Mouse (Mus musculus): ENCODE data around the gene Mpz. TPM values are rescaled to one million over a fixed set of nuclear protein-coding genes. Genes with fewer than 3 reads are reported as not detected.

Gene Mpz
- polyA plus RNA-seq, 1 experiment, result 0.47 TPM

GRCm38 (mm10) chr1:171192283-171192682, 41.8 kb downstream of the Mpz start:
- Histone ChIP-seq H3K4me1 (ENCODE audit: control insufficient read depth, insufficient read depth, insufficient read length) (peaks cover 6% of the 10 kb centered on the region; the same call in 1 of the 2 replicates), H3K36me3 (ENCODE audit: control insufficient read depth, insufficient read depth, low read length) (no peaks in the 10 kb centered on the region), H3K27ac (ENCODE audit: insufficient read depth, low read length) (no peak overlapping the region), H3K4me3 (ENCODE audit: extremely low read depth, insufficient read depth, insufficient read length) (no peak overlapping the region), H3K27me3 (ENCODE audit: control insufficient read depth, insufficient read depth, low read length) (peaks cover 6% of the 10 kb centered on the region; the same call in 1 of the 2 replicates)
- no peak for DNase-seq (ENCODE audit: low read depth in 1 of 2, low spot score in 2 of 2)
- 81% methylated on average over 10 of the region's 10 CpGs for WGBS
- TF ChIP-seq POLR2A (IDR thresholded peaks at IDR 0.05; ENCODE audit: low read depth, low read length) (no peak), CTCF (IDR thresholded peaks at IDR 0.05; ENCODE audit: extremely low read depth, insufficient read depth, insufficient read length, insufficient replicate concordance) (no peak)

GRCm38 (mm10) chr1:171193093-171193840, 42.8 kb downstream of the Mpz start:
- TF ChIP-seq CTCF (IDR thresholded peaks at IDR 0.05; ENCODE audit: extremely low read depth, insufficient read depth, insufficient read length, insufficient replicate concordance) (no peak), POLR2A (IDR thresholded peaks at IDR 0.05; ENCODE audit: low read depth, low read length) (no peak)
- Histone ChIP-seq H3K27me3 (ENCODE audit: control insufficient read depth, insufficient read depth, low read length) (peaks cover 6% of the 10 kb centered on the region; the same call in 1 of the 2 replicates), H3K27ac (ENCODE audit: insufficient read depth, low read length) (no peak overlapping the region), H3K4me3 (ENCODE audit: extremely low read depth, insufficient read depth, insufficient read length) (no peak overlapping the region), H3K4me1 (ENCODE audit: control insufficient read depth, insufficient read depth, insufficient read length) (peaks cover 6% of the 10 kb centered on the region; the same call in 1 of the 2 replicates), H3K36me3 (ENCODE audit: control insufficient read depth, insufficient read depth, low read length) (no peaks in the 10 kb centered on the region)
- DNase-seq (ENCODE audit: low read depth in 1 of 2, low spot score in 2 of 2), result no peak
- WGBS, result 50% methylated on average over 18 of the region's 18 CpGs

GRCm38 (mm10) chr1:171193911-171194830, 43.7 kb downstream of the Mpz start:
- no peak for TF ChIP-seq CTCF (IDR thresholded peaks at IDR 0.05; ENCODE audit: extremely low read depth, insufficient read depth, insufficient read length, insufficient replicate concordance)
- no peak for TF ChIP-seq POLR2A (IDR thresholded peaks at IDR 0.05; ENCODE audit: low read depth, low read length)
- no peak for DNase-seq (ENCODE audit: low read depth in 1 of 2, low spot score in 2 of 2)
- H3K4me1 ChIP-seq (ENCODE audit: control insufficient read depth, insufficient read depth, insufficient read length), result peaks cover 6% of the 10 kb centered on the region; the same call in 1 of the 2 replicates
- 57% methylated on average over 11 of the region's 11 CpGs for WGBS
- no peak overlapping the region for H3K4me3 ChIP-seq (ENCODE audit: extremely low read depth, insufficient read depth, insufficient read length)
- H3K36me3 ChIP-seq (ENCODE audit: control insufficient read depth, insufficient read depth, low read length), result no peaks in the 10 kb centered on the region
- H3K27ac ChIP-seq (ENCODE audit: insufficient read depth, low read length), result no peak overlapping the region
- H3K27me3 ChIP-seq (ENCODE audit: control insufficient read depth, insufficient read depth, low read length), result peaks cover 6% of the 10 kb centered on the region; the same call in 1 of the 2 replicates

GRCm38 (mm10) chr1:171195046-171195822, 44.7 kb downstream of the Mpz start:
- Histone ChIP-seq H3K36me3 (ENCODE audit: control insufficient read depth, insufficient read depth, low read length) (no peaks in the 10 kb centered on the region), H3K4me3 (ENCODE audit: extremely low read depth, insufficient read depth, insufficient read length) (peak overlapping the region; percentile 38; the same call in 1 of the 2 replicates), H3K4me1 (ENCODE audit: control insufficient read depth, insufficient read depth, insufficient read length) (peaks cover 6% of the 10 kb centered on the region; the same call in 1 of the 2 replicates), H3K27me3 (ENCODE audit: control insufficient read depth, insufficient read depth, low read length) (peaks cover 6% of the 10 kb centered on the region; the same call in 1 of the 2 replicates), H3K27ac (ENCODE audit: insufficient read depth, low read length) (no peak overlapping the region)
- DNase-seq (ENCODE audit: low read depth in 1 of 2, low spot score in 2 of 2), result no peak
- no peak for TF ChIP-seq CTCF (IDR thresholded peaks at IDR 0.05; ENCODE audit: extremely low read depth, insufficient read depth, insufficient read length, insufficient replicate concordance)
- TF ChIP-seq POLR2A (IDR thresholded peaks at IDR 0.05; ENCODE audit: low read depth, low read length), result no peak
- 32% methylated on average over 20 of the region's 20 CpGs for WGBS

- Histone ChIP-seq H3K4me1 (ENCODE audit: control insufficient read depth, insufficient read depth, insufficient read length) (peaks cover 6% of the 10 kb centered on the region; the same call in 1 of the 2 replicates), H3K27ac (ENCODE audit: insufficient read depth, low read length) (no peak within 1 kb of the TSS), H3K27me3 (ENCODE audit: control insufficient read depth, insufficient read depth, low read length) (peaks cover 6% of the 10 kb centered on the region; the same call in 1 of the 2 replicates), H3K4me3 (ENCODE audit: extremely low read depth, insufficient read depth, insufficient read length) (peak within 1 kb of the TSS; percentile 38; the same call in 1 of the 2 replicates), H3K36me3 (ENCODE audit: control insufficient read depth, insufficient read depth, low read length) (no peaks in the 10 kb centered on the region)
- TF ChIP-seq POLR2A (IDR thresholded peaks at IDR 0.05; ENCODE audit: low read depth, low read length), result no peak
- TF ChIP-seq CTCF (IDR thresholded peaks at IDR 0.05; ENCODE audit: extremely low read depth, insufficient read depth, insufficient read length, insufficient replicate concordance), result no peak
- WGBS, result 2% methylated on average over 33 of the region's 33 CpGs
- no peak for DNase-seq (ENCODE audit: low read depth in 1 of 2, low spot score in 2 of 2)
Measured at GRCm38 (mm10) chr1:171195887-171196397, 45.4 kb downstream of the Mpz start, which contains the start of gene Pcp4l1. Gene Pcp4l1 (minus strand): TSS chr1:171196268.

- H3K4me1 ChIP-seq (ENCODE audit: control insufficient read depth, insufficient read depth, insufficient read length), result peaks cover 6% of the 10 kb centered on the region; the same call in 1 of the 2 replicates
- H3K27ac ChIP-seq (ENCODE audit: insufficient read depth, low read length), result no peak overlapping the region
- 74% methylated on average over 1 of the region's 1 CpGs for WGBS
Measured at GRCm38 (mm10) chr1:171199532-171199931, 49.0 kb downstream of the Mpz start.

More at GRCm38 (mm10) chr1:171199532-171199931, 49.0 kb downstream of the Mpz start:
- no peak overlapping the region for H3K4me3 ChIP-seq (ENCODE audit: extremely low read depth, insufficient read depth, insufficient read length)
- peaks cover 6% of the 10 kb centered on the region; the same call in 1 of the 2 replicates for H3K27me3 ChIP-seq (ENCODE audit: control insufficient read depth, insufficient read depth, low read length)
- no peak for TF ChIP-seq CTCF (IDR thresholded peaks at IDR 0.05; ENCODE audit: extremely low read depth, insufficient read depth, insufficient read length, insufficient replicate concordance)
- no peaks in the 10 kb centered on the region for H3K36me3 ChIP-seq (ENCODE audit: control insufficient read depth, insufficient read depth, low read length)
- DNase-seq (ENCODE audit: low read depth in 1 of 2, low spot score in 2 of 2), result no peak
